Mouse (Mus musculus): Measurements from ENCODE around the gene Sppl2b. TPM values are rescaled to one million over a fixed set of nuclear protein-coding genes. Genes with fewer than 3 reads are reported as not detected.

The Sppl2b gene
- polyA plus RNA-seq, 2 experiments: 40.8 to 86.8 TPM

DNA sequence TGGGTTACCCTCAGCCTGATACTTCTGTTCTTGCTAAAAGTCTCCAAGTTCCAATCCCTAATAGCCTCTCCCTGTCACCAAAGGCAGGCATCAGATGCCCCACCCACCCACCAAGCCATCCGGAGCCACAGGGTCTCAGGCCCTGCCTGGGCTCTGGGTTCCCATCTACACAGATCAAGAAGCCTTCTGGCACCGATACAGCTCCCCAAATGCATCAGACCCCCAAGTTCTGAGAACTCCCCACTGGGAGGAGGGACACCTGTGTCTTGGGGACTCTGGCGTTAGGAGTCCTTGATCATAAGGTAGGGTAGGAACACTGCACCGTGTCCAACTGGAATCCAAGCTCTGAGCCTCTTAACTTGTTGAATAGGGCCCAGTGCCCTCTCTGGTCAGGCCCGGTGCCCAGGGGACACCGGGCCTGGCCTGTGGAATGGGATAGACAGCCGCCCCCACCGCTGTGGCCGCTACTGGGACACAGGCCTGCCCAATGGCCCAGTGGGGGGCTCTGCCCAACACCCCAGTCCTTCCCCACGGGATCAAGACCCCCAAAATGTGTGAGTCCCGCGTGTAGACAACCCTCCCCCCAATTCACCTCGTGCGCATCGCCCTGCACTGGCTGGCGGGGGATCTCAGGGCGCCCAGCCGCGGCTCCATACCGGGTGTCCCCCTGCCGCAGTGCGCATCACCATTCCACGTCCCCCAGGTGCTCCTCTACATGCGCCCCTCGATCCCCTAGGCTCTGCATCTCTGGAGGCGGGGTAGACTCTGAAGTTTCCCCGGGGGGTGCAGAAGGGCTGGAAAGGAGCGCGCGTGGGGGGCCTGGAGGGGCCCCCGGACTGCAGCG lies 11.8 kb upstream of the Sppl2b start:
- H3K27me3 ChIP-seq (ENCODE audit: control insufficient read depth, insufficient read depth, low read length): peaks cover 37% of the 10 kb centered on the region
- peak overlapping the region; percentile 40 for H3K4me3 ChIP-seq (replicated peaks; ENCODE audit: low read length)
- no peak for TF ChIP-seq POLR2A (IDR thresholded peaks at IDR 0.05; ENCODE audit: borderline replicate concordance, extremely low read depth, insufficient read depth, insufficient read length)
- H3K4me2 ChIP-seq (replicated peaks; ENCODE audit: low read depth, low read length, severe bottlenecking): peak overlapping the region; percentile 72
- H3K9ac ChIP-seq (ENCODE audit: low read depth, low read length, severe bottlenecking): peak overlapping the region; percentile 57
- H3K36me3 ChIP-seq (ENCODE audit: control insufficient read depth, insufficient read depth, low read length): no peaks in the 10 kb centered on the region
- WGBS: 9% methylated on average over 30 of the region's 32 CpGs
- no peaks in the 10 kb centered on the region for H3K4me1 ChIP-seq (ENCODE audit: control insufficient read depth, insufficient read depth, low read length)
- ATAC-seq (ENCODE audit: low FRiP score, low read depth): no peak
- H3K27ac ChIP-seq (replicated peaks; ENCODE audit: low read depth, low read length): no peak overlapping the region
- no peak for DNase-seq (ENCODE audit: low spot score)
- H3K9me3 ChIP-seq (ENCODE audit: control insufficient read depth, low read length): no peaks in the 10 kb centered on the region

DNA sequence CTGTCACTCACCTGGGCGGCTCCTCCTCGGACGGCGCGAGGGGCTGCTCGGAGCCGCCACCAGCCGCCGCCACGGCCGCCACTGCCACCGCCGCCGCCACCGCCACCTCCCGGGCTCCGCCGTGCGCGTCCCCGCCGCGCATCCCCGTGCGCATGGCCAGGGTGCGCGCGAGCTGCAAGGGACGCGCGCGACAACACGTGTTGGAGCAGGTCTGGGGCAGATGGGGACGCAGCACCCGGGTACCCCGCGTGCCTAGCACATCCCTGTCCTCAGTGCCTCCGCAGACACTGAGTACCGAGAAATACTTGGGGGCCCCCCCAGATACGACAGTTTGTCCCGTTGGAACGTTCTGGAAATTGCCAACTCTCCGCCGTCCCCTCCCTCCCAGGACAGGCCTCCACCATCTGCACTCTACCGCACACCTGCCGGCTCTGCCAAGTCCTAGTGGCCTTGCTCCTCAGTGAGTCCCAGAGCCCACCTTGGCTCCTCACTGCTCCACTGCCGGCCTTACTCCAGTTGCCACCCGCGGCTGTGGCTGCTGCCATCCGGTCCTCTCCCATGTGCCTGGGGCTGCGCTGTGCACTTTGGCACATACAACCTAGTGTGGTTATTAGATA lies 11.0 kb upstream of the Sppl2b start, which contains the start of gene Lingo3:
Gene Lingo3 (minus strand): TSS at position 109 of the 617 bp plus-strand sequence.
- no peaks in the 10 kb centered on the region for H3K4me1 ChIP-seq (ENCODE audit: control insufficient read depth, insufficient read depth, low read length)
- H3K27me3 ChIP-seq (ENCODE audit: control insufficient read depth, insufficient read depth, low read length): peaks cover 37% of the 10 kb centered on the region
- H3K4me3 ChIP-seq (replicated peaks; ENCODE audit: low read length): peak within 1 kb of the TSS; percentile 40
- H3K4me2 ChIP-seq (replicated peaks; ENCODE audit: low read depth, low read length, severe bottlenecking): peak within 1 kb of the TSS; percentile 72
- no peak within 1 kb of the TSS for H3K27ac ChIP-seq (replicated peaks; ENCODE audit: low read depth, low read length)
- no peak for TF ChIP-seq POLR2A (IDR thresholded peaks at IDR 0.05; ENCODE audit: borderline replicate concordance, extremely low read depth, insufficient read depth, insufficient read length)
- no peaks in the 10 kb centered on the region for H3K9me3 ChIP-seq (ENCODE audit: control insufficient read depth, low read length)
- no peaks in the 10 kb centered on the region for H3K36me3 ChIP-seq (ENCODE audit: control insufficient read depth, insufficient read depth, low read length)
- DNase-seq (ENCODE audit: low spot score): no peak
- 5% methylated on average over 29 of the region's 51 CpGs for WGBS
- no peak for ATAC-seq (ENCODE audit: low FRiP score, low read depth)
- peak within 1 kb of the TSS; percentile 57 for H3K9ac ChIP-seq (ENCODE audit: low read depth, low read length, severe bottlenecking)

DNA sequence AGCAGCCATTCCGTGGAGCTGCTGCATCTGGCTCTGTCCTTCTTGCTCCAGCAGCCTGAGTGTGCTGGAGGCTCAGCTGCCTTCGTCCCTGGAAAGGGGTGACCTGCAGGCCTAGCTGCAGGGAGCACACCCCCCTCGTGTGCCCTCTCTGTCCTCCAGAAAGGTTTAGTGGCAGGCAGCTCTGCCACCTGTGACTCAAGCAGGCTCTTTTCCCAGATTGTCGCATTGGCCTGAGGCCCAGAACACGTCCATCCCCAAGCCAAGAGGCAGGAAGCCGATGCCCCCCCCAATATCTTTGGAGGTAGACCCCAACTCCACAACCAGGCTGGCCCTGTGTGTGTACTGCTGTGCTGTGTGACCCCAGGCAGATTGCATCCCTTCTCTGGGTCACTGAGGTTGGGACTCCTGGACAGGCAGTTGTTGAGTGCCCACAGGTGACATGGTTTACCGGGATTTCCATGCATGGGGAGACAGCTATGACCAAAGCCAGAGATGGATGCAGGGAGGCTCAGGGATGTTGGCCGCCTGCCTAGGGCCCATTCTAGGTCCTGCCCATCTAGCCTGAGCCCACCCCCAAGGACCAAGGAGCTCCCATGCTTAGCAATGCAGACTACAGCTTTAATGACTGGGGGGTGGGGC lies 9.9 kb upstream of the Sppl2b start:
- DNase-seq (ENCODE audit: low spot score) (no peak), ATAC-seq (ENCODE audit: low FRiP score, low read depth) (no peak)
- no peak overlapping the region for H3K4me2 ChIP-seq (replicated peaks; ENCODE audit: low read depth, low read length, severe bottlenecking)
- H3K27me3 ChIP-seq (ENCODE audit: control insufficient read depth, insufficient read depth, low read length): peaks cover 37% of the 10 kb centered on the region
- 67% methylated on average over 8 of the region's 8 CpGs for WGBS
- TF ChIP-seq POLR2A (IDR thresholded peaks at IDR 0.05; ENCODE audit: borderline replicate concordance, extremely low read depth, insufficient read depth, insufficient read length): no peak
- no peaks in the 10 kb centered on the region for H3K9me3 ChIP-seq (ENCODE audit: control insufficient read depth, low read length)
- no peaks in the 10 kb centered on the region; the same call in 1 of the 2 replicates for H3K36me3 ChIP-seq (ENCODE audit: control insufficient read depth, insufficient read depth, low read length)
- no peaks in the 10 kb centered on the region for H3K4me1 ChIP-seq (ENCODE audit: control insufficient read depth, insufficient read depth, low read length)
- H3K9ac ChIP-seq (ENCODE audit: low read depth, low read length, severe bottlenecking): no peak overlapping the region
- H3K27ac ChIP-seq (replicated peaks; ENCODE audit: low read depth, low read length): no peak overlapping the region
- no peak overlapping the region for H3K4me3 ChIP-seq (replicated peaks; ENCODE audit: low read length)

DNA sequence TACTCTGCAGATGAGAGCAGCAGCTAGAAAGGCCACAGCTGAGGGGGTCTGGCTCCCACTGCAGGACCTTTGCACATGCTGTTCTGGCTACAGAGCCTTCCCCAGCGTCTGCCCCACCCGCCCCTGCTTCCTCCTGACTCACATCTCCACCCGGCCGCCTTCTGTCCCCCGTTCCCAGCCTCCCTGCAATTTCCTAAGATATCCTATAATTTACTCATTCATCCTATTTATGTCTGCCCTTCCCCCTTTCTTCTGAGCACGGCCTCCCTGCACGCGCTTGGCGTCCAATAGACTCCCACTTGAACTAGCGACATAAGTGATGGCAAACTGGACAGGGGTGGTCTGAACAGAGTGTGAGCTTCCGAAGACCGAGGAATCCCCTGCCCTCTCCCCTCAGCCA lies 9.3 kb upstream of the Sppl2b start:
- Histone ChIP-seq H3K9me3 (ENCODE audit: control insufficient read depth, low read length) (no peaks in the 10 kb centered on the region), H3K9ac (ENCODE audit: low read depth, low read length, severe bottlenecking) (no peak overlapping the region), H3K27me3 (ENCODE audit: control insufficient read depth, insufficient read depth, low read length) (peaks cover 37% of the 10 kb centered on the region), H3K36me3 (ENCODE audit: control insufficient read depth, insufficient read depth, low read length) (no peaks in the 10 kb centered on the region; the same call in 1 of the 2 replicates), H3K4me1 (ENCODE audit: control insufficient read depth, insufficient read depth, low read length) (no peaks in the 10 kb centered on the region), H3K4me2 (replicated peaks; ENCODE audit: low read depth, low read length, severe bottlenecking) (no peak overlapping the region), H3K27ac (replicated peaks; ENCODE audit: low read depth, low read length) (no peak overlapping the region), H3K4me3 (replicated peaks; ENCODE audit: low read length) (no peak overlapping the region)
- DNase-seq (ENCODE audit: low spot score) (no peak), ATAC-seq (ENCODE audit: low FRiP score, low read depth) (no peak)
- WGBS: 78% methylated on average over 12 of the region's 12 CpGs
- no peak for TF ChIP-seq POLR2A (IDR thresholded peaks at IDR 0.05; ENCODE audit: borderline replicate concordance, extremely low read depth, insufficient read depth, insufficient read length)

DNA sequence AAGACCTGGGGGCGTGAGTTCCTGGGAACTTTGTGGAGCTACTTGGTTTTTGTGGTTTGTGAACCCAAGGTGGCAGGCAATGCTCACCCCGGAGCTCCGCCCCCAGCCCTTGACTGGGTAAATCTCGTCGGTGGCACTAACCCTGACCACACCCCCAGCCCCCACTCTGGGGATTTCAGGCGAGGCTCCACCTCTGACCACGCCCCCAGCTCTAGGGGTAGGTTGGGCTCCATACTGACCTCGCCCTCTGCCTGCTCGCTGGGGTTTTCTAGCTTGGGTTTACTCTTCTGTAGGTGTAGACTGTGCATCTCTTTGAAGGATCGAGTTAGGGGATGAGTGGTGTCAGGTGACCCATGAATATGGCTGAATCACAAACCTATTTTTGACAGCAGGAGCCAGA lies 6.5 kb upstream of the Sppl2b start:
- no peaks in the 10 kb centered on the region for H3K4me1 ChIP-seq (ENCODE audit: control insufficient read depth, insufficient read depth, low read length)
- H3K9ac ChIP-seq (ENCODE audit: low read depth, low read length, severe bottlenecking): no peak overlapping the region
- ATAC-seq (ENCODE audit: low FRiP score, low read depth) (no peak), DNase-seq (ENCODE audit: low spot score) (no peak)
- no peak overlapping the region for H3K4me3 ChIP-seq (replicated peaks; ENCODE audit: low read length)
- peaks cover 24% of the 10 kb centered on the region for H3K36me3 ChIP-seq (ENCODE audit: control insufficient read depth, insufficient read depth, low read length)
- 14% methylated on average over 10 of the region's 10 CpGs for WGBS
- no peak overlapping the region for H3K27ac ChIP-seq (replicated peaks; ENCODE audit: low read depth, low read length)
- no peak overlapping the region for H3K4me2 ChIP-seq (replicated peaks; ENCODE audit: low read depth, low read length, severe bottlenecking)
- TF ChIP-seq POLR2A (IDR thresholded peaks at IDR 0.05; ENCODE audit: borderline replicate concordance, extremely low read depth, insufficient read depth, insufficient read length): no peak
- no peaks in the 10 kb centered on the region for H3K9me3 ChIP-seq (ENCODE audit: control insufficient read depth, low read length)
- peaks cover 20% of the 10 kb centered on the region for H3K27me3 ChIP-seq (ENCODE audit: control insufficient read depth, insufficient read depth, low read length)

All from limb, embryonic 14.5 days (tissue).